Mouse (Mus musculus) megakaryocyte, embryonic 14.5 days (primary cell): ENCODE measurements at regions not wholly inside any gene's neighbourhood (a gene's known extent, or its start where the extent isn't known, plus 50 kb on each side); places are given as distances from the start of the nearest gene placed in this dataset.

Experiments
- FLI1 ChIP-seq: IDR thresholded peaks from 2 replicates; pipeline ENCODE4 v1.6.1; 2012; ENCODE audit warnings: low read length, inconsistent platforms, mixed read lengths
- GATA1 ChIP-seq: IDR thresholded peaks from 3 replicates; pipeline ENCODE4 v1.6.1; 2012; ENCODE audit warnings: mixed read lengths, low read length, inconsistent platforms, borderline replicate concordance

DNA sequence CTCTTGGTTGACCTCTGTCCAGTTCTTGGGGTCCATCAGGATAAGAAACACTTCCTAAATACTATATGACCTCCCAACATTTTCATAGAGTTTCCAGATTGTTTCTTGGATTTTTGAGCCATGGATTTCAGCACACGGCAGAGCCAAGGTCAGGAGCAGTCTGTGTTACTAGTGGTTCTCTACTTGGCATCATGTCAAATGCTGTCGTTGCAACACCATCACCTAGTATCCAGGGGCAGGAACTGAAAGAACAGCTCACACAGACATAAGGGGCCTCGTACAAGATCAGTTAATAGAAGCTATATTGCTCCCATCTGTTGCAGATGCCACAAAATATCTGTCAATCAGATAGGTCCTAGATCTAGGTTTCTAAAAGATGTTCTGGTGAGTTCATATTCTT lies 173.1 kb downstream of the Trib2 start:
- TF ChIP-seq FLI1 (no peak), GATA1 (no peak)
